Mouse (Mus musculus): Measurements from ENCODE around the gene Scn9a.

Gene Scn9a

DNA sequence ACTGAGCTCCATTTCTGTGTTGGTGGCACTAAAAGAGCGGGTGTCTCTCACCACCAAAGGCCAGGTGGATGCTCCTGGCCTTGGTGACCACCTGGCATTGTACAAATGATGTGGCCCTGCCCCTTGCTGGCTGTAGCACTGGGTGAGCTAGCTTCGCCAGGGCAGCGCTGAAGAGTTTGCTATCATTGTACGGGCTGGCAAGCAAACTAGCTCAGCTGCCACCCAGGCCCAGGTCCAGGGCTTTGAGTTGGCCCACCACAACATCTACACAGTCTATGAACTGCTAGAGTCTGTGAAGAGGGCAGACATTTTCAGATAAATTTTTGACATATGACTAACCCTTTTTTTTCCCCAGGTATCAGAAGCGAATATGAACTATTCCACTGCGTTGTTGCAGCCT, 170.8 kb downstream of the Scn9a start:
- in situ Hi-C loops (cut with MboI, MseI): no loop called here

DNA sequence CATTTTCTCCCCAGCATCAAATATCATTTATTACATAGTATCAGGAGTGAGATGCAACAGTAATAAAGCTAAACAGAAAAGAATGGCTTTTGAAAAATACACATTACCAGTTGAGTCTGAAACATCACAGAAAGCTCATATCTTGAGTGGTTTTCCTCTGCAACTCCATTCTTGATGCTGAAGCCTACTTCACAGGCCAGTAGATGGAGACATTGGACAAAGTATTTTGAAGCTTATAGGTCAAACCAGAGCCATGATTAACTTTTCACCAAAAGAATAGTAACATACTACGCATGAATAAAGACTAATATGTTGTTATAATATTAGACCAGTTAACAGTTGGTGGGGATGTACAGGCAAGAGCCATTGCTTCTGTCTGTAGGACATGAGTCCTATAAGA, 172.3 kb downstream of the Scn9a start:
- in situ Hi-C loops (cut with MboI, MseI): no loop called here

DNA sequence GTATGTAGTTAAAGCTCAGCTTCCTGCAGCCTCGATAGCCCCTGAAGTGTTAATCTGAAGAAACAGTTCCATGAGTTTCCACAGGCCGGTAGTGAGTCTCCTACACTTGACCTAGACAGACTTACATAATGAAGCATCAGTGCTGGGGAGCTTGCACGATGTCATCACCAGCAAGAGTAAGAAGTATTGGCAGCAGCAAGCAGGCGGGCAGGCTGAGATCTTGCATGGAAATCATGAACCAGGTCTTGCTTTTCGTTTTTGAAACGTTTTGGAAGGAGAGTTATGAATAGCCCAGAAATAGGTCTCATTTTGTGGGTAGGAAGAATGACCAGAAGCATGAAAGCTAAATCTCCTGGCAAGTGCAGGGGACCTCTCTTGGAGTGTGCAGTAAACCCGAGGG, 194.1 kb downstream of the Scn9a start, which contains the start of gene Scn1a:
Scn1a (minus strand) TSS at position 130 of the 400 bp plus-strand sequence.
- in situ Hi-C loops (cut with MboI, MseI): no loop called here

DNA sequence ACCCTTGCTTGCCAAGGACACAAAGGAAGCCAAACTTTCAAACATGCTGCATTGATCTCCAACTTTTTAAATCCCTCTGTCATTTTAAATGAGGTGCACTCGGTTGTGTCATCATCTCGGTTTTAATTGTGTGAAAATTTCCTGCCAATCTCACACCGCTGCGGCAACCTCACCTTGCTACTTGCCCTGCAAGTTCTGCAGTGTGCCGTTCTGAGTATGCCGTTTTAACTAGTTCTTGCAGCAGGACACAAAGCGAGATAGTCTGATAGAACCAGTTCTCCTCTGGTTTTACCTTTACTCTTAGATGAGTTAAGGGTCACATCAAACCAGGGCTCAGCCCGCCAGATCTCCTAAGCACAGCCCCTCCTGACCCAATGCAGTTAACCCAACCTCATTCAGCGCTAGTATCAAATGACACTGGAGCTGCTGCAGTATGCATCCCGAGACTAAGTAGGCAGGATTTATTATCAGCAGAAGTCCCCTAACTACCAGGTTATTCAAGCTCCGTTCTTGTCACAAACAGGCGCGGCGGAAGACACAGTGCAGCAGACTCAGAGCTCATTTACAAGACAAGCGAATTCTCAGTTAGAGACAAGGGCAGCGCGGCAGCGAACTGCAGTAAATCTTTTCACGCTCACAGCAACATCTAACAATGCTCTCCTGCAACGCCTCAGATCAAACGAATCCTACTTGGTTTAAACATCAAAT, 194.8 kb downstream of the Scn9a start:
- in situ Hi-C loops (cut with MboI, MseI): no loop called here

DNA sequence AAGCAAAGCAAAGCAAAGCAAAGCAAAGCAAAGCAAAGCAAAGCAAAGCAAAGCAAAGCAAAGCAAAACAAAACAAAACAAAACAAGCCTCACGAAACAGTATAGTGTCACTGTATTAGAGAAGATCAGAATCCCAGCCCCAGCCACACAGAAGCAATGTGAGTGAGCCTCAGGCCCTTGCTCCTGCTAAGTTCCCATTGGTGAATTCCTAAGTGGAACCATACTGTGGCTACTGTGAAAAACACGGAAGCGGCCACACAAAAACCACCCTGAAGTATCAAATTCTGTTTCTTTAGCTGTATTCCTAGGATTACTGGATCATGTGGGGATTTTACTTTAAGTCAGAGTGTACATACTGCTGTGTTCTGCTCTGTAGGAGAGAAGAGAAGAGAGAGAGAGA, 198.5 kb downstream of the Scn9a start:
- in situ Hi-C loops (cut with MboI, MseI): no loop called here

Measured in T-helper 1 cell (primary cell).